Mouse (Mus musculus): ENCODE measurements at regions not wholly inside any gene's neighbourhood (a gene's known extent, or its start where the extent isn't known, plus 50 kb on each side); places are given as distances from the start of the nearest gene placed in this dataset.

DNA sequence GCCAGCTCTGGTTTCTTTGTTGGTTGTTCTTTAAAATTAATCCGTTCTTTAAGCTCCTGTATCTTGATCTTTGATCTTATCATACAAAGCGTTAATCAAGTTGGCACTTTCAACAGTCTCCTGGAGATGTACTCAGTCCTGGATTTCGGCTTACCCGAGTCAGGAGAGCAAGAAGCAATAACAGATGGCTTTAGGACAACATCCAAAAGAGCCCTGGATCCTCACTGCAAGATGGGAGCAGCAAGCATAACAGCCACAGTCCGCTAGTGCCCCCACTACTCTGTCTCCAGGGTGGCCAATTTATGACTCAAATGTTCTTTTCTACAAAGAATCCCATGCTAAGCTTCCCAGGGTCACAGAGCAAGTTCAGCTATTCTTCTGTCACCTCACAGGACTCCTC, 121.4 kb downstream of the Suds3 start:
- TF ChIP-seq CTCF (IDR thresholded peaks at IDR 0.05; ENCODE audit: insufficient read depth, low read depth, low read length) (no peak), POLR2A (IDR thresholded peaks at IDR 0.05; ENCODE audit: insufficient read depth, low read depth, low read length) (no peak)
